9 mouse cellular contexts compared by ENCODE assay signal in the genomic region with DNA sequence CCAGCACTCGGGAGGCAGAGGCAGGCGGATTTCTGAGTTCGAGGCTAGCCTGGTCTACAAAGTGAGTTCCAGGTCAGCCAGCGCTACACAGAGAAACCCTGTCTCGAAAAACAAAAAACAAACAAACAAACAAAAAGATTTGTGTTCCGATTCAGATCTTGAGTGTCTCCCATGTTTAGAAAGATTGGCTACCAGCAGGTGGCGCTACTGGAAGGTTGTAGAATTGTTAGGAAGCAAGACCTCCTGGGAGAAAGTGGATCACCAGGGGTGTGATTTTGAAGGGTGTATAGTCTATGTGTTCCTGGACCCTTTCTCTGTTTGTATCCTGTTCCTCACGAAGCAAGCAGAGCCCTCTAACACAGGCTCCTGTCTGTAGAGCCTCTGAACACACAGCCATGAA. TPM values are rescaled to one million over a fixed set of nuclear protein-coding genes. Genes with fewer than 3 reads are reported as not detected.
DNase-seq lines count a peak whose midpoint lies in the region; ATAC-seq and TF ChIP-seq lines count a peak whose summit lies in the region.
"Had no signal": no experiment of that assay in that cellular context is flagged by ENCODE, and none has a peak within 500 bp of the region (broad histone marks: within the 10 kb centered on the region; RNA-seq: fewer than 3 reads in every experiment).

No protein-coding gene starts in this region.

- no peak for ATAC-seq in forebrain, embryonic 14.5 days
- ATAC-seq in forebrain, embryonic 15.5 days (replicated peaks) = no peak
- ATAC-seq in G1E (ENCODE audit: extremely low read depth, insufficient number of reproducible peaks, low FRiP score, poor library complexity, severe bottlenecking) = no peak

- WGBS in forebrain, embryonic 14.5 days = 86% methylated on average over 8 of the region's 8 CpGs
- 87% methylated on average over 8 of the region's 8 CpGs for WGBS in forebrain, embryonic 15.5 days
- 74% methylated on average over 8 of the region's 8 CpGs for WGBS in lung, adult 2 months

- no peak overlapping the region for H3K4me3 ChIP-seq in forebrain, embryonic 14.5 days (ENCODE audit: low read depth, low read length)
- H3K4me3 ChIP-seq in forebrain, embryonic 15.5 days = no peak overlapping the region
- H3K4me3 ChIP-seq in lung, adult 2 months (replicated peaks; ENCODE audit: extremely low read depth, low read depth, low read length) = no peak overlapping the region
- H3K4me3 ChIP-seq in G1E (ENCODE audit: low read depth, low read length) = no peak overlapping the region
- H3K4me3 ChIP-seq: limb, embryonic 15.5 days had no signal

- TF ChIP-seq CTCF in lung, adult 2 months (IDR thresholded peaks at IDR 0.05; ENCODE audit: insufficient read depth, low read length) = no peak
- TF ChIP-seq CTCF in G1E (IDR thresholded peaks at IDR 0.05; ENCODE audit: low read depth, low read length) = 0 out of 2 replicates have a peak, but pooled peaks have one; percentile 5

- H3K36me3 ChIP-seq in forebrain, embryonic 14.5 days (ENCODE audit: control insufficient read depth, insufficient read depth, low read length) = no peaks in the 10 kb centered on the region
- H3K36me3 ChIP-seq in forebrain, embryonic 15.5 days = no peaks in the 10 kb centered on the region
- no peaks in the 10 kb centered on the region for H3K36me3 ChIP-seq in G1E (replicated peaks)
- H3K36me3 ChIP-seq: limb, embryonic 15.5 days had no signal

- TF ChIP-seq POLR2A in lung, adult 2 months (IDR thresholded peaks at IDR 0.05; ENCODE audit: borderline replicate concordance, extremely low read depth, low read depth, low read length) = no peak

- no peaks in the 10 kb centered on the region for H3K27me3 ChIP-seq in forebrain, embryonic 14.5 days (replicated peaks; ENCODE audit: control insufficient read depth, insufficient read depth, low read length)
- no peaks in the 10 kb centered on the region for H3K27me3 ChIP-seq in forebrain, embryonic 15.5 days
- peaks cover 26% of the 10 kb centered on the region for H3K27me3 ChIP-seq in G1E (ENCODE audit: insufficient read depth, low read length)
- H3K27me3 ChIP-seq: limb, embryonic 15.5 days had no signal

- H3K27ac ChIP-seq in forebrain, embryonic 14.5 days (ENCODE audit: low read depth, low read length) = no peak overlapping the region
- H3K27ac ChIP-seq in forebrain, embryonic 15.5 days (replicated peaks) = no peak overlapping the region
- H3K27ac ChIP-seq: limb, embryonic 15.5 days had no signal

- H3K4me2 ChIP-seq in forebrain, embryonic 14.5 days (ENCODE audit: low read length) = no peak overlapping the region
- no peak overlapping the region for H3K4me2 ChIP-seq in forebrain, embryonic 15.5 days (replicated peaks)
- H3K4me2 ChIP-seq: limb, embryonic 15.5 days had no signal

- peak; percentile 44 for DNase-seq in forebrain, embryonic 14.5 days (ENCODE audit: low spot score)
- peak; percentile 28 for DNase-seq in lung, adult 2 months
- no peak for DNase-seq in lung, postnatal 25 days (ENCODE audit: low spot score)
- no peak for DNase-seq in G1E (ENCODE audit: low spot score)
- DNase-seq in heart, adult 8-10 months (ENCODE audit: low spot score) = peak; percentile 23
- DNase-seq in retina, embryonic 14.5 days (ENCODE audit: low spot score) = peak; percentile 57
- no peak for DNase-seq in ovary, adult 18-20 months (ENCODE audit: low spot score)

- no peaks in the 10 kb centered on the region for H3K4me1 ChIP-seq in forebrain, embryonic 14.5 days (ENCODE audit: control insufficient read depth, insufficient read depth, low read length)
- H3K4me1 ChIP-seq in forebrain, embryonic 15.5 days = no peaks in the 10 kb centered on the region
- no peaks in the 10 kb centered on the region for H3K4me1 ChIP-seq in lung, adult 2 months (ENCODE audit: control insufficient read depth, insufficient read depth, low read length)
- H3K4me1 ChIP-seq in G1E (ENCODE audit: insufficient read depth, low read depth, low read length) = no peaks in the 10 kb centered on the region
- H3K4me1 ChIP-seq: limb, embryonic 15.5 days had no signal

- H3K9me3 ChIP-seq in forebrain, embryonic 14.5 days (replicated peaks; ENCODE audit: control insufficient read depth, low read length) = no peaks in the 10 kb centered on the region
- H3K9me3 ChIP-seq in forebrain, embryonic 15.5 days = no peaks in the 10 kb centered on the region
- peaks cover 9% of the 10 kb centered on the region for H3K9me3 ChIP-seq in G1E (replicated peaks)
- H3K9me3 ChIP-seq: limb, embryonic 15.5 days had no signal

- H3K9ac ChIP-seq in forebrain, embryonic 14.5 days (ENCODE audit: low read length) = no peak overlapping the region
- no peak overlapping the region for H3K9ac ChIP-seq in forebrain, embryonic 15.5 days (replicated peaks)
- H3K9ac ChIP-seq: limb, embryonic 15.5 days had no signal

RNA-seq across cellular contexts. Expression of a gene that starts 4.1 kb away (rescaled TPM):
- polyA plus RNA-seq in forebrain, embryonic 14.5 days (2014; fragmentation: Nextera tagmentation; extraction: Ambion mirVana) = 0.09 and 0.22 TPM in 2 replicates
- 0.11 and 0.15 TPM in 2 replicates for polyA plus RNA-seq in forebrain, embryonic 15.5 days (2015; fragmentation: Nextera tagmentation; extraction: Ambion mirVana)
- 1.9 and 3.6 TPM in 2 replicates for polyA plus RNA-seq in lung, adult 2 months (2012; rRNA removed)
- total RNA-seq in G1E (2014; fragmentation: Nextera tagmentation) (not detected in 2 replicates), G1E (2017) (0.16 TPM in 1 of 2 replicates, not detected in the other)
- not detected in 2 replicates for polyA plus RNA-seq in G1E (2012)
- 1 to 10 TPM in 1 of 4 experiments, under 1 TPM in 3; 0.44 to 1.1 (median 0.73) TPM for total RNA-seq in heart, adult 8-10 months (2022)

RNA-seq across cellular contexts. Expression of a gene that starts 34.2 kb away (rescaled TPM):
- 55.1 and 55.7 TPM in 2 replicates for polyA plus RNA-seq in forebrain, embryonic 14.5 days (2014; fragmentation: Nextera tagmentation; extraction: Ambion mirVana)
- 49.9 and 51.2 TPM in 2 replicates for polyA plus RNA-seq in forebrain, embryonic 15.5 days (2015; fragmentation: Nextera tagmentation; extraction: Ambion mirVana)
- 0.08 and 0.13 TPM in 2 replicates for polyA plus RNA-seq in lung, adult 2 months (2012; rRNA removed)
- total RNA-seq in G1E (2014; fragmentation: Nextera tagmentation) (not detected in 2 replicates), G1E (2017) (0.06 and 0.27 TPM in 2 replicates)
- polyA plus RNA-seq in G1E (2012) = not detected in 2 replicates
- under 1 TPM in 3 of 4 experiments, not detected in 1; 0.11 to 0.35 (median 0.17) TPM for total RNA-seq in heart, adult 8-10 months (2022)

Comparison
In these comparisons a context has a peak if more than half of its experiments do, and no peak if none do; other contexts are left out.
1. DNase-seq: peak in forebrain, embryonic 14.5 days (single experiment), lung, adult 2 months (single experiment), heart, adult 8-10 months (single experiment) and retina, embryonic 14.5 days (single experiment); none in lung, postnatal 25 days (single experiment), G1E (single experiment) and ovary, adult 18-20 months (single experiment).
2. RNA of a gene that starts 34.2 kb away (polyA plus RNA-seq): 55.1 to 55.7 TPM in forebrain, embryonic 14.5 days and 49.9 to 51.2 TPM in forebrain, embryonic 15.5 days; 0.08 to 0.13 TPM in lung, adult 2 months and not detected in G1E; every median in the first group is over 10 times any median in the second.